Mouse (Mus musculus): Measurements from ENCODE around the gene Chn2. TPM values are rescaled to one million over a fixed set of nuclear protein-coding genes. Genes with fewer than 3 reads are reported as not detected.

The Chn2 gene
- total and polyA plus RNA-seq, 3 experiments: not detected

DNA sequence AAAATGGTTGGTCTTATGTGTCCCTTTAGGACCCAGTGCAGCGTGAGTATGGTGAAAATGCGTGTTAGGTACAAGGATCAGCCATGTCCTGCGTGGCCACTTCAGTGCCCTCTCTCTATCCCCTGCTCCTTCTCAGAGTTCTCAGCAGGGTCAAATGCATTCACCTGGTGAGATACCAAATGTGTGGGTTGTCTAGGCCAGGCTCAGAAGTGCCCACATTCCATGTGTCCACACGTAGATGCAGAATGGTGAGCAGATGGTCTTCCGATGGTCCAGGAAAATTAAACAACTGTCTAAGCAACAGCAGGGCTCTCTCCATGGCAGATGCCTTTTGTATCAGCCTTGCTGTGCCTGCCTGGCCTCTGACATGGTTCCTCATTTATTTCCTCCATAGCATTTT, 93.9 kb downstream of the Chn2 start:
- Histone ChIP-seq H3K4me1 (ENCODE audit: control insufficient read depth in 1 of 2, insufficient read depth in 2 of 2, low read length in 2 of 2) (no peaks in the 10 kb centered on the region), H3K9me3 (replicated peaks; ENCODE audit: insufficient read depth, low read length) (no peaks in the 10 kb centered on the region), H3K9ac (ENCODE audit: control insufficient read depth, low read depth, low read length, poor library complexity, severe bottlenecking) (no peak overlapping the region), H3K36me3 (ENCODE audit: control insufficient read depth in 1 of 2, insufficient read depth in 2 of 2, low read length in 2 of 2) (no peaks in the 10 kb centered on the region), H3K4me3 (ENCODE audit: control insufficient read depth in 1 of 2, insufficient read depth in 1 of 2, low read depth in 2 of 2, low read length in 2 of 2) (no peak overlapping the region), H3K27ac (ENCODE audit: control insufficient read depth, low read depth, low read length) (no peak overlapping the region), H3K27me3 (ENCODE audit: control insufficient read depth in 1 of 2, insufficient read depth in 2 of 2, low read length in 2 of 2) (no peaks in the 10 kb centered on the region), H3K79me2 (ENCODE audit: control insufficient read depth, insufficient read depth, low read length, poor library complexity) (no peaks in the 10 kb centered on the region)
- TF ChIP-seq BHLHE40 (IDR thresholded peaks at IDR 0.05; ENCODE audit: borderline replicate concordance, low read depth, low read length) (no peak), CHD2 (IDR thresholded peaks at IDR 0.05; ENCODE audit: low read length) (no peak), ZKSCAN1 (IDR thresholded peaks at IDR 0.05; ENCODE audit: low read depth, low read length) (no peak), TBP (IDR thresholded peaks at IDR 0.05; ENCODE audit: low read depth, low read length) (no peak), TAL1 (IDR thresholded peaks at IDR 0.05; ENCODE audit: low read length) (no peak), MYB (IDR thresholded peaks at IDR 0.05; ENCODE audit: low read depth, low read length) (no peak), HCFC1 (IDR thresholded peaks at IDR 0.05; ENCODE audit: low read depth, low read length) (no peak), ZC3H11A (IDR thresholded peaks at IDR 0.05; ENCODE audit: low read depth, low read length) (no peak), MAZ (IDR thresholded peaks at IDR 0.05; ENCODE audit: low read depth, low read length) (no peak)
- DNase-seq (ENCODE audit: low read depth, low spot score): no peak

DNA sequence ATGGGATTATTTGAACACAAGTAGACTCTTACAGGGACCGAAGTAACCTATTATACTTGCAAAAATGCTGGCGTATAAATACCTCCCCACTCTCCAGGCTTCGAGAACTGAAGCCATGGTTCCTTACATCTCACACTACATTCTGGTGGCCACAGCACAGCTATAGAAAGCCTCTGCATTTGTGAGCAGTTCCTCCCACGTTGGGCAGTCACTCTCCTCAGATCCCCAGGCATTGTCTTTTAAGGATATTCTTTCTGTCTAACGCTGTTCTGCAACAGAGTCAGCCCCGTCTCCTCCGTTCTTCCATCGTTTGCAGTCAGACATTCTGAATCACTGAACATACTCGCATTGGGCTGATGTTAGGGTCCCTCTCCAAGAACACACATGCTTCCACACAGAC, 98.8 kb downstream of the Chn2 start:
- H3K9me3 ChIP-seq (replicated peaks; ENCODE audit: insufficient read depth, low read length): no peaks in the 10 kb centered on the region
- no peak overlapping the region for H3K4me3 ChIP-seq (ENCODE audit: control insufficient read depth in 1 of 2, insufficient read depth in 1 of 2, low read depth in 2 of 2, low read length in 2 of 2)
- no peak overlapping the region for H3K9ac ChIP-seq (ENCODE audit: control insufficient read depth, low read depth, low read length, poor library complexity, severe bottlenecking)
- no peaks in the 10 kb centered on the region for H3K4me1 ChIP-seq (ENCODE audit: control insufficient read depth in 1 of 2, insufficient read depth in 2 of 2, low read length in 2 of 2)
- H3K27ac ChIP-seq (ENCODE audit: control insufficient read depth, low read depth, low read length): no peak overlapping the region
- no peak for DNase-seq (ENCODE audit: low read depth, low spot score)
- no peaks in the 10 kb centered on the region for H3K27me3 ChIP-seq (ENCODE audit: control insufficient read depth in 1 of 2, insufficient read depth in 2 of 2, low read length in 2 of 2)
- TF ChIP-seq TCF12 (IDR thresholded peaks at IDR 0.05; ENCODE audit: low read depth, low read length) (no peak), MYC (IDR thresholded peaks at IDR 0.05; ENCODE audit: low read depth, low read length) (no peak), USF1 (IDR thresholded peaks at IDR 0.05; ENCODE audit: low read depth, low read length) (no peak), NELFE (IDR thresholded peaks at IDR 0.05; ENCODE audit: low read depth, low read length) (no peak), MXI1 (IDR thresholded peaks at IDR 0.05; ENCODE audit: low read depth, low read length) (no peak), TBP (IDR thresholded peaks at IDR 0.05; ENCODE audit: low read depth, low read length) (no peak)
- H3K36me3 ChIP-seq (ENCODE audit: control insufficient read depth in 1 of 2, insufficient read depth in 2 of 2, low read length in 2 of 2): no peaks in the 10 kb centered on the region
- H3K79me2 ChIP-seq (ENCODE audit: control insufficient read depth, insufficient read depth, low read length, poor library complexity): no peaks in the 10 kb centered on the region

DNA sequence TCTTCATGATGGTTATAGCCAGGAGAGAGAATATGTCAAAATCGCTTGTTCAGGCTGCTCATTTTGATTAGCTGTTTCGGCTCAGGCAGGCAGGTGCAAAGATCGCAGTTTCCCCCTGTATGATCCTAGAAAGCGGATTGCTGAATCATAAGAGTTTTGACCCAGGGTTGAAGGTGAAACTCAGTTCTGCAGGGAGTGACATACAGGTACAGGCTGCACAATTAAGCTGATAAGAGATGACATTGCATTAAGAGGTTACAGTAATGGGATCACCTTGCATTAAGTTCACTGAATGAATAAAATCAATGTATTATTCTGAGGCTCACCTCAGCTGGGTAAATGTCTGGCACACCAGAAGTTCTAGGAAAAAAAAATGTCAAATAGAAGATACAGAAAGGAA, 101.1 kb downstream of the Chn2 start:
- Histone ChIP-seq H3K79me2 (ENCODE audit: control insufficient read depth, insufficient read depth, low read length, poor library complexity) (no peaks in the 10 kb centered on the region), H3K9ac (ENCODE audit: control insufficient read depth, low read depth, low read length, poor library complexity, severe bottlenecking) (no peak overlapping the region), H3K4me3 (ENCODE audit: control insufficient read depth in 1 of 2, insufficient read depth in 1 of 2, low read depth in 2 of 2, low read length in 2 of 2) (no peak overlapping the region), H3K36me3 (ENCODE audit: control insufficient read depth in 1 of 2, insufficient read depth in 2 of 2, low read length in 2 of 2) (no peaks in the 10 kb centered on the region), H3K4me1 (ENCODE audit: control insufficient read depth in 1 of 2, insufficient read depth in 2 of 2, low read length in 2 of 2) (no peaks in the 10 kb centered on the region), H3K27ac (ENCODE audit: control insufficient read depth, low read depth, low read length) (no peak overlapping the region), H3K9me3 (replicated peaks; ENCODE audit: insufficient read depth, low read length) (no peaks in the 10 kb centered on the region), H3K27me3 (ENCODE audit: control insufficient read depth in 1 of 2, insufficient read depth in 2 of 2, low read length in 2 of 2) (no peaks in the 10 kb centered on the region)
- TF ChIP-seq GABPA (IDR thresholded peaks at IDR 0.05; ENCODE audit: low read depth, low read length) (no peak), NELFE (IDR thresholded peaks at IDR 0.05; ENCODE audit: low read depth, low read length) (no peak), EP300 (IDR thresholded peaks at IDR 0.05; ENCODE audit: low read depth in 1 of 2, low read length in 2 of 2) (no peak), UBTF (IDR thresholded peaks at IDR 0.05; ENCODE audit: borderline replicate concordance, insufficient read depth, low read depth, low read length) (no peak), ETS1 (IDR thresholded peaks at IDR 0.05; ENCODE audit: low read depth, low read length) (no peak), CHD1 (IDR thresholded peaks at IDR 0.05; ENCODE audit: low read depth, low read length) (no peak), HCFC1 (IDR thresholded peaks at IDR 0.05; ENCODE audit: low read depth, low read length) (no peak), TCF12 (IDR thresholded peaks at IDR 0.05; ENCODE audit: low read depth, low read length) (no peak), E2F4 (IDR thresholded peaks at IDR 0.05; ENCODE audit: borderline replicate concordance, low read depth, low read length) (no peak), BHLHE40 (IDR thresholded peaks at IDR 0.05; ENCODE audit: borderline replicate concordance, low read depth, low read length) (no peak), KAT2A (conservative IDR thresholded peaks at IDR 0.05; ENCODE audit: low read depth, low read length) (no peak), MXI1 (IDR thresholded peaks at IDR 0.05; ENCODE audit: low read depth, low read length) (no peak), CHD2 (IDR thresholded peaks at IDR 0.05; ENCODE audit: low read length) (no peak), MYC (IDR thresholded peaks at IDR 0.05; ENCODE audit: low read depth, low read length) (no peak), RCOR1 (IDR thresholded peaks at IDR 0.05; ENCODE audit: low read depth, low read length) (no peak), ZMIZ1 (IDR thresholded peaks at IDR 0.05; ENCODE audit: low read depth, low read length) (no peak), JUND (IDR thresholded peaks at IDR 0.05; ENCODE audit: low read depth, low read length) (no peak), CTCF (IDR thresholded peaks at IDR 0.05 in 2 of 3, conservative IDR thresholded peaks at IDR 0.05 in 1 of 3; ENCODE audit: control insufficient read depth in 1 of 3, insufficient read depth in 1 of 3, low read depth in 2 of 3, low read length in 3 of 3, poor library complexity in 1 of 3, severe bottlenecking in 1 of 3) (no peak), POLR2AphosphoS2 (IDR thresholded peaks at IDR 0.05; ENCODE audit: low read length) (no peak)
- DNase-seq (ENCODE audit: low read depth, low spot score): no peak
